Mouse (Mus musculus) kidney, postnatal 25 days (tissue): Measurements from ENCODE around the gene Mthfd2l.

ENCODE experiments used
- DNase-seq, 2 experiments: peaks; one replicate each; pipeline ENCODE4 v3.0.0; 2021; ENCODE audit warnings: mixed read lengths in 2 of 2

Gene Mthfd2l

GRCm38 (mm10) chr5:90930971-90931851, at the start of gene Mthfd2l:
TSS of gene Mthfd2l (plus strand) at chr5:90931117.
- peak; percentile 82 to 90 for DNase-seq

GRCm38 (mm10) chr5:90881682-90882081, 49.2 kb upstream of the Mthfd2l start:
- DNase-seq = no peak

GRCm38 (mm10) chr5:90882146-90882545, 48.8 kb upstream of the Mthfd2l start:
- DNase-seq = no peak

GRCm38 (mm10) chr5:90884628-90885242, 46.2 kb upstream of the Mthfd2l start:
- DNase-seq = peak; percentile 47 to 68

- no peak for DNase-seq
Observed at GRCm38 (mm10) chr5:90888661-90889060, 42.3 kb upstream of the Mthfd2l start.

GRCm38 (mm10) chr5:90890519-90891463, 40.1 kb upstream of the Mthfd2l start, which contains the start of gene Cxcl1:
TSS of gene Cxcl1 (plus strand) at chr5:90891241.
- DNase-seq = peak; percentile 68 to 81

- no peak for DNase-seq
Observed at GRCm38 (mm10) chr5:90891464-90891813, 39.5 kb upstream of the Mthfd2l start.

GRCm38 (mm10) chr5:90894231-90894630, 36.7 kb upstream of the Mthfd2l start:
- DNase-seq = no peak

- no peak for DNase-seq
Observed at GRCm38 (mm10) chr5:90897429-90897828, 33.5 kb upstream of the Mthfd2l start.

GRCm38 (mm10) chr5:90899308-90899707, 31.6 kb upstream of the Mthfd2l start:
- no peak for DNase-seq

- peak; percentile 71 to 79 for DNase-seq
Observed at GRCm38 (mm10) chr5:90900147-90900546, 30.8 kb upstream of the Mthfd2l start.

GRCm38 (mm10) chr5:90900688-90901087, 30.2 kb upstream of the Mthfd2l start:
- no peak for DNase-seq

GRCm38 (mm10) chr5:90902380-90903260, 28.3 kb upstream of the Mthfd2l start:
- peak; percentile 35 to 40 for DNase-seq

- DNase-seq = peak in 1 of 2 experiments; percentile 8
Observed at GRCm38 (mm10) chr5:90903339-90904020, 27.4 kb upstream of the Mthfd2l start, which contains the start of gene Cxcl2. TSS of gene Cxcl2 (plus strand) at chr5:90903871.

- DNase-seq = peak; percentile 64 to 85
Observed at GRCm38 (mm10) chr5:90908983-90909382, 21.9 kb upstream of the Mthfd2l start.

- no peak for DNase-seq
Observed at GRCm38 (mm10) chr5:90919495-90919894, 11.4 kb upstream of the Mthfd2l start.

GRCm38 (mm10) chr5:90922958-90923357, 8.0 kb upstream of the Mthfd2l start:
- peak in 1 of 2 experiments; percentile 38 for DNase-seq

- DNase-seq = no peak
Observed at GRCm38 (mm10) chr5:90930546-90930945, 371 bp upstream of the Mthfd2l start.

GRCm38 (mm10) chr5:90931911-90932310, 994 bp downstream of the Mthfd2l start:
- no peak for DNase-seq

GRCm38 (mm10) chr5:90936706-90937105, 5.8 kb downstream of the Mthfd2l start:
- DNase-seq = no peak

GRCm38 (mm10) chr5:90945453-90945852, 14.5 kb downstream of the Mthfd2l start:
- DNase-seq = no peak
